Mouse (Mus musculus) inflammation-experienced regulatory T-cells, adult 6 months (primary cell): ENCODE data around the gene Stx8. TPM values are rescaled to one million over a fixed set of nuclear protein-coding genes. Genes with fewer than 3 reads are reported as not detected.

Experiments used
- ATAC-seq: one replicate; pipeline ENCODE4 v1.8.0; 2017
- polyA plus RNA-seq, 3 experiments: library from polyadenylated mRNA; unstranded; fragments of 100-300 nt; shearing (Covaris generic); gene quantifications; one replicate each; pipeline ENCODE4 v1.2.1; 2017

Stx8 gene
- polyA plus RNA-seq, 3 experiments from 2014 or later: 59.6 to 76.8 (median 64.6) TPM

DNA sequence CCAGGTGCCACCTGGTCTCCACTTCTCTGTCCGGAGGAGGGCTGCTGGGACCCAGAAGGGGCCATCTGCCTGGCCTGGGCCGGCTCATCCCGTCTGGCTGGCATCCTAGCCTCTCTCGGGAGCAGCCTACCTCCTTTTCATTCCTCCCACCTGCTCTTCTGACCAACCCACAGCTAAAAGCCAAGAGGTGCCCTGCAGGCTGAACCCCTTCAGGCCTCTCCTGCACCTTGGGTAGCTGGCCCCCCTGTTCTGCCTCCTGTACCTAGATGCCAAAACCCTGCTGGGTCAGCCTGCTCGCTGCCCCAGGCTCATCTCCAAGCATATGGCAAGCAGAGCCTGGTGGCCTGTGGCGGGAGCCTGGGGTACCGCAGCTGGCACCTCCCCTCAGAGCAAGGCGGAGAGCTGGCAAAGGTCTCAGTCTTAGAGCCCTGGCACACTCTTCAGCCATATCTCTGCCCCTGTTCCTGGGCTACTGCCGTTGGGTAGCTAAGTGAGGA is 267.5 kb downstream of the Stx8 start:
- no peak for ATAC-seq

DNA sequence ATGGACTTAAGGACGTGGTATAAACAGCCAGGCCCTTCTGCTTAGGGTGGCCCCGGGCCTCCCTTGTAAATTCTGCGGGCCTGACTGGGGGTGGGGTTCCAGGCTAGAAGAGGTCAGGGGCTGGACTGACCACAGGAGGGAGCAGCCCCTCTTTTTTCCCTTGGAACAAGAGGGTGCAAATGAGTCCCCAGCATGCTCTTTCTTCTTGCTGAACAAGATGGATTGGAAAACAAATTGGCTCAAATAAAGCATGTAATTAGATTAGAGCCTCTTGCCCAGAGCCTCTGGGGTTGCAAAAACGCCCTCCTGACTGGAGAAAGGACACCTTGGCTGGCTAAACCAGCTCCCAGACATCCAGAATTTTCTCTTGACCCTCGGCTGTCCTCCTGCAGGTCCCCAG is 273.8 kb downstream of the Stx8 start:
- no peak for ATAC-seq

DNA sequence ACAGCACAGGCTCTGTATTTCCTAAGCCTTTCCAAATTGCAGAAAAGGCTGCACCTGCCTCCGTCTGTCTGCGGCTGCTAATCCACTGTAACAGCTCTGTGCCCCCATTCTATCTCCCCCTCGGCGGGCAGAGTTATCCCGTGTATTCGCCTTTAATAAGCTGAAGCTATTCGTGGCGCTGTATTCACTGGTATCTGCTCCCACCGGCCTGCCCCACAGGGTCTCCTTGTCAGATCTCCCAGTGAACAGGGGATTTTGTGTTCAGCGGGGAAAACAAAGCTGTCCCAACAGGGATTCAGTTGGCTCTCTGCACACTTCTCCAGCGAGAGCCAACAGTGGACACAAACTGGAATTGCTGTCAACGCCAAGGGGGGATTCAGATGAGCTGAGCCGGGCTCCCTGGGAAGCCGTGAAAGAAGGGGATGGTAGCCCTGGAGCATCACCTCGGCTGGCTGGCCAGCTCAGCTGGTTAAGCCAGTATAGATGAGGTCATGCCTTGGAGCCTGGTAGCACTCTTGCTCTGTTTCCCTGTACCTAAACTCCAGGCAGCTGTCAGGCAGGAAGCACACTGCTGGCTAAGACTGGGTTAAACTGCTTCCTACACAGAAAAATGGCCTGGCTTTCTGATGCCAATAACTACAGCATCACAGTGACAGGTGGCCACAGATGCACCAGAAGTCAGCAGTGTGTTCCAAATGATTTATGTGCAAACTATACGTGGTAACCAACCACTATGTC is 278.4 kb downstream of the Stx8 start:
- no peak for ATAC-seq

DNA sequence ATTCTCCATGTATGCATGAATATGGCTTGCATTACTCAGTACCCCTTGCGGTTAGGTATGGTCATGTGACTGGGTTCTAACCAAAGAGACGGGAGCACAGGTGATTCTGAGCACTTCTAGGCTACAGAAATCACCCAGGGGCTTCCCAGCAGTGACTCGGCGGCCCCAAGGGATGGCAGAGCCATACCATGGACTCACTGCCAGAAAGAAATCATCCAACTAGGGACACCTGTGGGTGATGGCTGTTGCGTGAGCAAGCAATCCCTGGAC is 278.9 kb downstream of the Stx8 start:
- ATAC-seq: no peak

DNA sequence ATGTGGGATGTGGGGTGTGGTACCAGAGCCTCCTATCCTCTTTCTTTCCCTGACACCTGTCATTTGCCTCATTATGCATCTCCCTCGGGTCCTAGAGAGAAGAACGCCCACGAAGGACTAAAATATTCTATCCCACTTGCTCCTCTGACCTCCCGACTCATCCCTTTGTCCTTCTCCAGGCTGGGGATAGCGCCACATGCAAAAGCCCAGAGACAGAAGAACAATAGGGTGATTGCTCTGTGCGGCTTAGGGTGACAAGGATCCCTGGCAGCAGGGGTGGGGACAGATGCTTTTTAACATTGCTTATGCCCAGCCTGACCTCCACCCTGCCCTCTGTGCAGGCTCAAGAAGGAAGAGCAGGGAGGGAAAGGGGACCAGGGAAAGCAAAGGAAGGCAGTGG is 281.9 kb downstream of the Stx8 start:
- ATAC-seq: no peak

DNA sequence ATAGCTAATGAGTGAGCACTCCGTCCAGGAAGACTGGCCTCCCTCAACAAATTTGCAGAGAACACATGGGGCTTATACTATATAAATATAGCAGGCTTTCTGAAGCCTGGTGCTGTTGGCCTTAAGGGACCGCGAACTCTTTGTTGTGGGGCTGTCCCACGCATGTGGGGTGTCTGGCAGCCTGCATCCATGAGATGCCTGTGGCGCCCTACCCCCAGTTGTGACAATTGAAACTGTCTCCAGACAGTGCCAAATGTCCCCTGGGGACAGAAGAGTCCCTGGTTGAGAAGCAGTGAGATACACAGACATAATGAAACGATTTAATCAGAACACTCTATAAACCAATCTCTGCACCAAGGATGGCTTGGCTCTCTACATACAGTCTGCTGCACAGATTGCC is 284.1 kb downstream of the Stx8 start:
- no peak for ATAC-seq

DNA sequence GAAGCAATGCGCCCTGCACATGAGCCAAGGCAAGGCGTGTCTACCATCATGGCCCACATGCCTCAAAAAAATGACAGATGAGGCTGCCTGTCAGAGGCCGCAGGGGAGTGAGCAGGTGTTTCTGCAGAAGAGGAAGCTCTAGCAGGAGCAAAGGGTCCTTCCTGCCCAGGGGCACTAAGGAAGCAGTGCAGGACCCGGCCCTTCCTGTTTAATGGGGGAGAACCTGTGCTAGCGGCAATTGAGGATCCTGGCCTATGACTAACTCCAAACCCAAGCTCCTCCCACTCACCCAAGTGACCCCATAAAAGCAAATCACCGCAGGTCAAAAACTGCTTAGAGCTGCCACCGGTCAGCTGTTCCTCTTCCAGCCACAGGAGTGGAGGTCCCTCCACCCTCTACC is 287.5 kb downstream of the Stx8 start:
- no peak for ATAC-seq

Other genes starting within 250 kb of the Stx8 start
- not detected for gene Glp2r, start 195.0 kb upstream of the Stx8 start, polyA plus RNA-seq
- not detected for gene Gsg1l2, start 191.6 kb upstream of the Stx8 start, polyA plus RNA-seq
- gene Dhrs7c, start 168.0 kb upstream of the Stx8 start, polyA plus RNA-seq: not detected
- gene Usp43, start 44.0 kb upstream of the Stx8 start, polyA plus RNA-seq: not detected
- not detected for gene Cfap52, start 542 bp upstream of the Stx8 start, polyA plus RNA-seq